Mouse (Mus musculus) forebrain, embryonic 15.5 days (tissue): ENCODE results near the gene Tmem131. TPM values are rescaled to one million over a fixed set of nuclear protein-coding genes. Genes with fewer than 3 reads are reported as not detected.

Source experiments
- ATAC-seq: fragments of 200-750 bp; cut with Nextera tagmentation; replicated peaks from 2 replicates; pipeline ENCODE4 v1.8.0; 2017; ENCODE audit warnings: mild to moderate bottlenecking, moderate TSS enrichment, moderate library complexity
- H3K27ac ChIP-seq: fragments of 300-500 bp; sonication (generic); replicated peaks from 2 replicates; pipeline ENCODE4 v1.5.1; 2015; ENCODE audit warnings: mild to moderate bottlenecking, inconsistent platforms
- H3K27me3 ChIP-seq: fragments of 300-500 bp; sonication (generic); 2 replicates; pipeline ENCODE4 v1.6.1; 2015; ENCODE audit warnings: inconsistent platforms
- H3K36me3 ChIP-seq: fragments of 300-500 bp; sonication (generic); 2 replicates; pipeline ENCODE4 v1.6.1; 2015; ENCODE audit warnings: mild to moderate bottlenecking, inconsistent platforms
- H3K4me1 ChIP-seq: fragments of 300-500 bp; sonication (generic); 2 replicates; pipeline ENCODE4 v1.6.1; 2015; ENCODE audit warnings: inconsistent platforms
- H3K4me2 ChIP-seq: fragments of 300-500 bp; sonication (generic); replicated peaks from 2 replicates; pipeline ENCODE4 v1.6.1; 2015; ENCODE audit warnings: mild to moderate bottlenecking, inconsistent platforms
- H3K4me3 ChIP-seq: fragments of 300-500 bp; sonication (generic); 2 replicates; pipeline ENCODE4 v1.5.1; 2015; ENCODE audit warnings: mild to moderate bottlenecking, inconsistent platforms
- H3K9ac ChIP-seq: fragments of 300-500 bp; sonication (generic); replicated peaks from 2 replicates; pipeline ENCODE4 v1.6.1; 2015; ENCODE audit warnings: mild to moderate bottlenecking, inconsistent platforms
- H3K9me3 ChIP-seq: fragments of 300-500 bp; sonication (generic); 2 replicates; pipeline ENCODE4 v1.6.1; 2016; ENCODE audit warnings: inconsistent platforms
- WGBS: fragments of 180-500 bp; shearing (Covaris S2); methylation state at CpG from one replicate; pipeline ENCODE4 v1.1.7; 2015; ENCODE audit warnings: mixed read lengths; 5-methylcytosine and 5-hydroxymethylcytosine counted together
- polyA plus RNA-seq: library from polyadenylated mRNA; unstranded; fragments of >200 nt; fragmentation: Nextera tagmentation; extraction: Ambion mirVana; gene quantifications from 2 replicates; pipeline ENCODE4 v1.2.1, GENCODE M21; 2015

Tmem131 gene
- polyA plus RNA-seq, 1 experiment from 2014 or later = 13.0 TPM

- no peak overlapping the region for H3K9ac ChIP-seq
Measured at GRCm38 (mm10) chr1:36923911-36924310, 19.6 kb downstream of the Tmem131 start.

GRCm38 (mm10) chr1:36922623-36923421 is 20.6 kb downstream of the Tmem131 start:
- 96% methylated on average over 4 of the region's 4 CpGs for WGBS
- H3K4me3 ChIP-seq = no peak overlapping the region
- peaks cover 28% of the 10 kb centered on the region for H3K4me1 ChIP-seq
- H3K27me3 ChIP-seq = no peaks in the 10 kb centered on the region
- no peak overlapping the region for H3K27ac ChIP-seq
- no peaks in the 10 kb centered on the region for H3K9me3 ChIP-seq
- no peak overlapping the region for H3K4me2 ChIP-seq
- no peak overlapping the region for H3K9ac ChIP-seq
- H3K36me3 ChIP-seq = no peaks in the 10 kb centered on the region
- no peak for ATAC-seq

More at GRCm38 (mm10) chr1:36923911-36924310, 19.6 kb downstream of the Tmem131 start:
- H3K4me1 ChIP-seq = peaks cover 28% of the 10 kb centered on the region
- no peak overlapping the region for H3K4me3 ChIP-seq
- no peak overlapping the region for H3K4me2 ChIP-seq
- H3K27ac ChIP-seq = no peak overlapping the region
- H3K9me3 ChIP-seq = no peaks in the 10 kb centered on the region
- no peak for ATAC-seq
- no peaks in the 10 kb centered on the region for H3K36me3 ChIP-seq
- no peaks in the 10 kb centered on the region for H3K27me3 ChIP-seq

GRCm38 (mm10) chr1:36921614-36922393 is 21.7 kb downstream of the Tmem131 start:
- Histone ChIP-seq H3K4me2 (no peak overlapping the region), H3K4me3 (no peak overlapping the region), H3K4me1 (peaks cover 28% of the 10 kb centered on the region), H3K9me3 (no peaks in the 10 kb centered on the region), H3K9ac (no peak overlapping the region), H3K27ac (no peak overlapping the region), H3K27me3 (no peaks in the 10 kb centered on the region), H3K36me3 (no peaks in the 10 kb centered on the region)
- 68% methylated on average over 15 of the region's 15 CpGs for WGBS
- ATAC-seq = no peak

- H3K27me3 ChIP-seq = no peaks in the 10 kb centered on the region
- H3K9me3 ChIP-seq = no peaks in the 10 kb centered on the region
- H3K4me2 ChIP-seq = no peak overlapping the region
- H3K4me3 ChIP-seq = no peak overlapping the region
- H3K4me1 ChIP-seq = peaks cover 25% of the 10 kb centered on the region
- no peak for ATAC-seq
- no peak overlapping the region for H3K27ac ChIP-seq
- no peaks in the 10 kb centered on the region for H3K36me3 ChIP-seq
- 77% methylated on average over 4 of the region's 4 CpGs for WGBS
- no peak overlapping the region for H3K9ac ChIP-seq
Measured at GRCm38 (mm10) chr1:36920726-36921125, 22.7 kb downstream of the Tmem131 start.

GRCm38 (mm10) chr1:36920154-36920716 is 23.2 kb downstream of the Tmem131 start:
- Histone ChIP-seq H3K9ac (no peak overlapping the region), H3K4me1 (peaks cover 25% of the 10 kb centered on the region), H3K27ac (no peak overlapping the region), H3K4me2 (no peak overlapping the region), H3K4me3 (no peak overlapping the region), H3K9me3 (no peaks in the 10 kb centered on the region), H3K27me3 (no peaks in the 10 kb centered on the region), H3K36me3 (no peaks in the 10 kb centered on the region)
- ATAC-seq = no peak; the same call in 1 of the 2 replicates
- WGBS = 39% methylated on average over 3 of the region's 3 CpGs

- WGBS = 84% methylated on average over 1 of the region's 1 CpGs
- Histone ChIP-seq H3K4me1 (peaks cover 25% of the 10 kb centered on the region), H3K9me3 (no peaks in the 10 kb centered on the region), H3K4me3 (no peak overlapping the region), H3K9ac (no peak overlapping the region), H3K4me2 (no peak overlapping the region), H3K27ac (no peak overlapping the region), H3K27me3 (no peaks in the 10 kb centered on the region), H3K36me3 (no peaks in the 10 kb centered on the region)
- no peak for ATAC-seq
Measured at GRCm38 (mm10) chr1:36919728-36920127, 23.7 kb downstream of the Tmem131 start.

GRCm38 (mm10) chr1:36917423-36917822 is 26.0 kb downstream of the Tmem131 start:
- H3K9me3 ChIP-seq = no peaks in the 10 kb centered on the region
- no peak overlapping the region for H3K27ac ChIP-seq
- peaks cover 28% of the 10 kb centered on the region for H3K4me1 ChIP-seq
- H3K9ac ChIP-seq = no peak overlapping the region
- 97% methylated on average over 1 of the region's 1 CpGs for WGBS
- no peak overlapping the region for H3K4me2 ChIP-seq
- H3K4me3 ChIP-seq = no peak overlapping the region
- no peaks in the 10 kb centered on the region for H3K36me3 ChIP-seq
- no peak for ATAC-seq
- H3K27me3 ChIP-seq = no peaks in the 10 kb centered on the region

- Histone ChIP-seq H3K36me3 (no peaks in the 10 kb centered on the region), H3K27ac (no peak overlapping the region), H3K4me2 (no peak overlapping the region), H3K9ac (no peak overlapping the region), H3K4me3 (no peak overlapping the region), H3K4me1 (peaks cover 12% of the 10 kb centered on the region), H3K27me3 (no peaks in the 10 kb centered on the region), H3K9me3 (no peaks in the 10 kb centered on the region)
- no peak for ATAC-seq
- WGBS = 92% methylated on average over 5 of the region's 5 CpGs
Measured at GRCm38 (mm10) chr1:36915200-36915580, 28.3 kb downstream of the Tmem131 start.

- WGBS = 38% methylated on average over 7 of the region's 7 CpGs
- no peak overlapping the region for H3K4me2 ChIP-seq
- H3K4me3 ChIP-seq = no peak overlapping the region
- no peak for ATAC-seq
- H3K36me3 ChIP-seq = no peaks in the 10 kb centered on the region
- no peak overlapping the region for H3K9ac ChIP-seq
- H3K9me3 ChIP-seq = no peaks in the 10 kb centered on the region
- no peak overlapping the region for H3K27ac ChIP-seq
- H3K27me3 ChIP-seq = no peaks in the 10 kb centered on the region
- H3K4me1 ChIP-seq = peaks cover 6% of the 10 kb centered on the region
Measured at GRCm38 (mm10) chr1:36914455-36915199, 28.8 kb downstream of the Tmem131 start.

GRCm38 (mm10) chr1:36913806-36914205 is 29.7 kb downstream of the Tmem131 start:
- no peak overlapping the region for H3K27ac ChIP-seq
- no peak overlapping the region for H3K4me3 ChIP-seq
- no peak overlapping the region for H3K9ac ChIP-seq
- H3K9me3 ChIP-seq = no peaks in the 10 kb centered on the region
- peaks cover 6% of the 10 kb centered on the region; the same call in 1 of the 2 replicates for H3K4me1 ChIP-seq
- 91% methylated on average over 7 of the region's 7 CpGs for WGBS
- no peak overlapping the region for H3K4me2 ChIP-seq
- ATAC-seq = no peak
- H3K27me3 ChIP-seq = no peaks in the 10 kb centered on the region
- no peaks in the 10 kb centered on the region for H3K36me3 ChIP-seq

- H3K27me3 ChIP-seq = no peaks in the 10 kb centered on the region
- 96% methylated on average over 1 of the region's 1 CpGs for WGBS
- H3K4me1 ChIP-seq = peaks cover 6% of the 10 kb centered on the region; the same call in 1 of the 2 replicates
- no peaks in the 10 kb centered on the region for H3K9me3 ChIP-seq
- no peaks in the 10 kb centered on the region for H3K36me3 ChIP-seq
- no peak for ATAC-seq
- H3K9ac ChIP-seq = no peak overlapping the region
- no peak overlapping the region for H3K4me2 ChIP-seq
- H3K4me3 ChIP-seq = no peak overlapping the region
- H3K27ac ChIP-seq = no peak overlapping the region
Measured at GRCm38 (mm10) chr1:36912239-36912638, 31.2 kb downstream of the Tmem131 start.
